Mouse (Mus musculus) T-cell, adult 2 months (primary cell): Measurements from ENCODE around the gene Btbd35f27.
"Not testable (repeated sequence)": the region's sequence is repeated elsewhere in the genome, so short reads cannot be mapped to it uniquely, and the experiment has no call there.

Source experiments
- DNase-seq: peaks from one replicate; pipeline ENCODE4 v3.0.0; 2022; ENCODE audit warnings: low spot score

Btbd35f27 gene

GRCm38 (mm10) chrX:4951835-4952234, at the start of gene Btbd35f27:
TSS of gene Btbd35f27 (plus strand) at chrX:4952135.
- DNase-seq = not testable (repeated sequence)
